ENCODE assay signal across 18 mouse cellular contexts in genomic region chrX:166348634-166349033, GRCm38 (mm10).
DNase-seq lines count a peak whose midpoint lies in the region; ATAC-seq and TF ChIP-seq lines count a peak whose summit lies in the region.
"Had no signal": no experiment of that assay in that cellular context is flagged by ENCODE, and none has a peak within 500 bp of the region (broad histone marks: within the 10 kb centered on the region; RNA-seq: fewer than 3 reads in every experiment).

No protein-coding gene starts in this region.

- WGBS in forebrain, embryonic 12.5 days, result 65% methylated on average over 4 of the region's 4 CpGs
- WGBS in hindbrain, embryonic 13.5 days, result 59% methylated on average over 4 of the region's 4 CpGs
- WGBS in midbrain, embryonic 14.5 days, result 47% methylated on average over 4 of the region's 4 CpGs

- H3K4me1 ChIP-seq in forebrain, embryonic 12.5 days, result peaks cover 13% of the 10 kb centered on the region
- H3K4me1 ChIP-seq in hindbrain, embryonic 13.5 days (replicated peaks), result peaks cover 22% of the 10 kb centered on the region
- H3K4me1 ChIP-seq in midbrain, embryonic 14.5 days (ENCODE audit: control insufficient read depth, insufficient read depth, low read length), result peaks cover 18% of the 10 kb centered on the region; the same call in 1 of the 2 replicates
- H3K4me1 ChIP-seq: heart, embryonic 13.5 days; liver, embryonic 15.5 days had no signal

- H3K4me2 ChIP-seq in forebrain, embryonic 12.5 days, result peak overlapping the region; percentile 51
- peak overlapping the region; percentile 54 for H3K4me2 ChIP-seq in hindbrain, embryonic 13.5 days
- H3K4me2 ChIP-seq in midbrain, embryonic 14.5 days (ENCODE audit: low read length), result peak overlapping the region; percentile 58
- H3K4me2 ChIP-seq: heart, embryonic 13.5 days; liver, embryonic 15.5 days had no signal

- H3K36me3 ChIP-seq in forebrain, embryonic 12.5 days (replicated peaks), result no peaks in the 10 kb centered on the region
- no peaks in the 10 kb centered on the region for H3K36me3 ChIP-seq in hindbrain, embryonic 13.5 days
- no peaks in the 10 kb centered on the region for H3K36me3 ChIP-seq in midbrain, embryonic 14.5 days (ENCODE audit: control insufficient read depth, insufficient read depth, low read length)
- H3K36me3 ChIP-seq: heart, embryonic 13.5 days; liver, embryonic 15.5 days had no signal

- peak overlapping the region; percentile 43 for H3K4me3 ChIP-seq in forebrain, embryonic 12.5 days (replicated peaks)
- peak overlapping the region; percentile 46 for H3K4me3 ChIP-seq in hindbrain, embryonic 13.5 days
- peak overlapping the region; percentile 41 for H3K4me3 ChIP-seq in midbrain, embryonic 14.5 days (replicated peaks; ENCODE audit: low read depth, low read length)
- H3K4me3 ChIP-seq: heart, embryonic 13.5 days; liver, embryonic 15.5 days had no signal

- H3K9ac ChIP-seq in forebrain, embryonic 12.5 days, result no peak overlapping the region
- no peak overlapping the region for H3K9ac ChIP-seq in hindbrain, embryonic 13.5 days
- H3K9ac ChIP-seq in midbrain, embryonic 14.5 days (replicated peaks; ENCODE audit: low read length), result no peak overlapping the region
- H3K9ac ChIP-seq: heart, embryonic 13.5 days; liver, embryonic 15.5 days had no signal

- H3K27ac ChIP-seq in forebrain, embryonic 12.5 days, result 0 out of 2 replicates have a peak overlapping the region, but pooled peaks have one; percentile 36
- no peak overlapping the region for H3K27ac ChIP-seq in hindbrain, embryonic 13.5 days
- no peak overlapping the region for H3K27ac ChIP-seq in midbrain, embryonic 14.5 days (replicated peaks; ENCODE audit: low read depth, low read length)
- H3K27ac ChIP-seq: heart, embryonic 13.5 days; liver, embryonic 15.5 days; stomach, postnatal 0 days had no signal

- H3K9me3 ChIP-seq in forebrain, embryonic 12.5 days, result no peaks in the 10 kb centered on the region
- H3K9me3 ChIP-seq in hindbrain, embryonic 13.5 days, result no peaks in the 10 kb centered on the region
- no peaks in the 10 kb centered on the region for H3K9me3 ChIP-seq in midbrain, embryonic 14.5 days (ENCODE audit: control insufficient read depth, low read length)
- H3K9me3 ChIP-seq: heart, embryonic 13.5 days; liver, embryonic 15.5 days had no signal

- H3K27me3 ChIP-seq in forebrain, embryonic 12.5 days, result peaks cover 6% of the 10 kb centered on the region; the same call in 1 of the 2 replicates
- H3K27me3 ChIP-seq in hindbrain, embryonic 13.5 days, result peaks cover 6% of the 10 kb centered on the region; the same call in 1 of the 2 replicates
- H3K27me3 ChIP-seq in midbrain, embryonic 14.5 days (ENCODE audit: control insufficient read depth, insufficient read depth, low read length), result no peaks in the 10 kb centered on the region
- H3K27me3 ChIP-seq: heart, embryonic 13.5 days; liver, embryonic 15.5 days had no signal

- no peak for TF ChIP-seq CTCF in brain, embryonic 14.5 days (IDR thresholded peaks at IDR 0.05; ENCODE audit: borderline replicate concordance, extremely low read depth, insufficient read depth, insufficient read length)

- DNase-seq in brain, embryonic 14.5 days (ENCODE audit: low read depth), result peak; percentile 70
- no peak for DNase-seq in midbrain, embryonic 14.5 days
- DNase-seq in adipocyte (ENCODE audit: low spot score), result no peak
- no peak for DNase-seq in gastrocnemius, adult 8-10 months (ENCODE audit: low spot score in 2 of 2)
- DNase-seq in kidney, adult 9 months, result no peak
- DNase-seq: cerebellum, adult 11 months; gastrocnemius, postnatal 36 days; heart, postnatal 4 days; kidney, adult 11 months; kidney, postnatal 25 days; lung, postnatal 14 days; thymus, postnatal 14 days had no signal

- no peak for TF ChIP-seq POLR2A in brain, embryonic 14.5 days (IDR thresholded peaks at IDR 0.05; ENCODE audit: borderline replicate concordance, extremely low read depth, insufficient read depth, insufficient read length, poor library complexity, severe bottlenecking)

- ATAC-seq in forebrain, embryonic 12.5 days (ENCODE audit: low FRiP score), result no peak
- no peak for ATAC-seq in hindbrain, embryonic 13.5 days (ENCODE audit: low FRiP score)
- no peak for ATAC-seq in midbrain, embryonic 14.5 days (ENCODE audit: low FRiP score, low TSS enrichment)
- ATAC-seq: CD4-positive, CD25-positive, alpha-beta regulatory T cell, adult 4 months had no signal
